Mouse (Mus musculus) adrenal gland, postnatal 10 days (tissue): ENCODE data around the gene Med26. TPM values are rescaled to one million over a fixed set of nuclear protein-coding genes. Genes with fewer than 3 reads are reported as not detected.

Experiments
- DNase-seq: peaks from one replicate; pipeline ENCODE4 v3.0.0; 2021; ENCODE audit warnings: mixed read lengths
- long read RNA-seq, 2 experiments: library from polyadenylated mRNA; stranded (forward); transcript quantifications; one replicate each; pipeline ENCODE4 v2.0.0; 2021
- total RNA-seq, 2 experiments: library from RNA; stranded (reverse); gene quantifications; 2 replicates each; pipeline ENCODE4 v1.2.3; 2021

Med26 gene
- total RNA-seq, result 10 to 100 TPM; 10.1 to 10.2 TPM
- long read RNA-seq, experiment 1, partial matches to known transcripts, result 5 of 9 reads
- long read RNA-seq, experiment 1, other reads (novel, unspliced or antisense), result 0 of 9 reads
- long read RNA-seq, experiment 2, partial matches to known transcripts, result 0 of 2 reads
- long read RNA-seq, experiment 2, other reads (novel, unspliced or antisense), result 1 of 2 reads

- peak; percentile 97 for DNase-seq
These were observed at the start of gene Med26 for GRCm38 (mm10) chr8:72547802-72548643. Gene Med26, minus strand, starts transcription at chr8:72548270.

- peak; percentile 57 for DNase-seq
These were observed 42.1 kb upstream of the Med26 start for GRCm38 (mm10) chr8:72590198-72590597.

- no peak for DNase-seq
These were observed 41.2 kb upstream of the Med26 start for GRCm38 (mm10) chr8:72589286-72589685.

GRCm38 (mm10) chr8:72588865-72589264 is 40.8 kb upstream of the Med26 start:
- DNase-seq, result no peak

- no peak for DNase-seq
These were observed 39.7 kb upstream of the Med26 start for GRCm38 (mm10) chr8:72587806-72588205.

GRCm38 (mm10) chr8:72584390-72584789 is 36.3 kb upstream of the Med26 start:
- DNase-seq, result no peak

GRCm38 (mm10) chr8:72583056-72583771 is 35.1 kb upstream of the Med26 start:
- peak; percentile 65 for DNase-seq

GRCm38 (mm10) chr8:72579374-72579773 is 31.3 kb upstream of the Med26 start:
- DNase-seq, result no peak

- DNase-seq, result no peak
These were observed 29.9 kb upstream of the Med26 start for GRCm38 (mm10) chr8:72577941-72578340.

GRCm38 (mm10) chr8:72577266-72577665 is 29.2 kb upstream of the Med26 start:
- DNase-seq, result no peak

GRCm38 (mm10) chr8:72575915-72576314 is 27.8 kb upstream of the Med26 start:
- peak; percentile 29 for DNase-seq

GRCm38 (mm10) chr8:72573450-72573849 is 25.4 kb upstream of the Med26 start:
- no peak for DNase-seq

GRCm38 (mm10) chr8:72572507-72572906 is 24.4 kb upstream of the Med26 start:
- DNase-seq, result no peak

- peak; percentile 89 for DNase-seq
These were observed 23.8 kb upstream of the Med26 start, which contains the start of gene Tmem38a for GRCm38 (mm10) chr8:72571611-72572473. Gene Tmem38a, plus strand, starts transcription at chr8:72572055.

GRCm38 (mm10) chr8:72570633-72571610 is 22.9 kb upstream of the Med26 start, which contains the start of gene Smim7:
Gene Smim7, minus strand, starts transcription at chr8:72571088.
- peak; percentile 99 for DNase-seq

GRCm38 (mm10) chr8:72565970-72566369 is 17.9 kb upstream of the Med26 start:
- DNase-seq, result no peak

- DNase-seq, result no peak
These were observed 13.1 kb upstream of the Med26 start for GRCm38 (mm10) chr8:72561111-72561689.

GRCm38 (mm10) chr8:72555770-72556169 is 7.7 kb upstream of the Med26 start:
- no peak for DNase-seq

GRCm38 (mm10) chr8:72549314-72549892 is 1.3 kb upstream of the Med26 start:
- DNase-seq, result peak; percentile 29
